Mouse (Mus musculus): Measurements from ENCODE around the gene Mat2b. TPM values are rescaled to one million over a fixed set of nuclear protein-coding genes. Genes with fewer than 3 reads are reported as not detected.
"Not testable (repeated sequence)": the region's sequence is repeated elsewhere in the genome, so short reads cannot be mapped to it uniquely, and the experiment has no call there.

Mat2b gene
- polyA plus RNA-seq, 1 experiment: 30.4 TPM

DNA sequence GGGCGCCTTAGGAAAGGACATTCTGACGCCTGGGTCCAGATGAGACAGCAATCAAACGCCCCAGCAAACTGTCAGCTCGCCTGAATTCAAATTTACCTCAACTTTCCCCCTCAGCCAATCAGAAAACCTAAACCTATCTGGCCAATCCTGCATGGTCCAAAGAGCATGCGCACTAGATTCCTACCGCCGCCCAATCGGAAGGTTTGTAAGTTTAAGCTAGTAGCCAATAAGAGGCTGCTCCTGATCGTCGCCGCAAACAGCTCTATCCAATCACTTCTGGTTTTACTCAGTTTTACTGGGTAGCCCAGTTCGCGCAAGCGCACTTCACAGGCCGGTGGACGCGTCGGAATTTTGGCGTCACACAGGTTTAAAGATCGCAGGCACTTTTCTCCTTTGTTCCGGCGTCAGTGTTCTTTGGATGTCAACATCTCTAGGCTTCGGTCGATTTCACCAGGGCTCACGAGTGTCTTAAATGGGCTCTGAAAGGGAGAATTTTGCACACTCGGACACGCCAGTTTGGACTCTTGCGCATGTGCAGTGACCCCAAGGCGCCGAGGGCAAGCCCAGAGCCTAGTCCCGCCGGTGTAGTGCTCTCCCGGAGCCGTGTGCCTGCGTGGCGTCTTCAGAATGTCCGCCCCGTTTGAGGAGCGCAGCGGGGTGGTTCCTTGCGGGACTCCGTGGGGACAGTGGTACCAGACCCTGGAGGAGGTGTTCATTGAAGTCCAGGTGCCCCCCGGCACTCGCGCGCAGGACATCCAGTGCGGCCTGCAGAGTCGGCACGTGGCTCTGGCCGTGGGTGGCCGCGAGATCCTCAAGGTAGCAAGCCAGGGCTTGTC is 38.6 kb upstream of the Mat2b start, which contains the start of the genes Hmmr and Nudcd2:
Gene Hmmr (minus strand): TSS at position 84 of the 836 bp plus-strand sequence.
Gene Nudcd2 (plus strand): TSS at position 329 of the 836 bp plus-strand sequence.
- Histone ChIP-seq H3ac (ENCODE audit: control insufficient read depth, insufficient read length, low read depth) (peak within 1 kb of the TSS; percentile 86), H3K4me3 (ENCODE audit: insufficient read depth, poor library complexity, severe bottlenecking) (peak within 1 kb of the TSS; percentile 96), H3K36me3 (ENCODE audit: control insufficient read depth, insufficient read depth) (peaks cover 40% of the 10 kb centered on the region), H3K27me3 (ENCODE audit: control insufficient read depth, insufficient read depth, insufficient read length) (no peaks in the 10 kb centered on the region), H3K79me3 (ENCODE audit: low read depth) (peaks cover 69% of the 10 kb centered on the region), H3K79me2 (ENCODE audit: control insufficient read depth, insufficient read depth) (peaks cover 88% of the 10 kb centered on the region)
- TF ChIP-seq USF1 (IDR thresholded peaks at IDR 0.05; ENCODE audit: low read depth): peak; percentile 3
- TF ChIP-seq MYOD1 (IDR thresholded peaks at IDR 0.05; ENCODE audit: control insufficient read depth, insufficient read length, low read depth): no peak
- peak; percentile 90 for TF ChIP-seq MAX (IDR thresholded peaks at IDR 0.05)
- no peak for TF ChIP-seq CTCF (IDR thresholded peaks at IDR 0.05; ENCODE audit: control insufficient read depth, insufficient read depth, insufficient read length)
- TF ChIP-seq FOSL1 (IDR thresholded peaks at IDR 0.05; ENCODE audit: insufficient read depth, low read length, poor library complexity, severe bottlenecking): no peak
- no peak for TF ChIP-seq MYOG (IDR thresholded peaks at IDR 0.05; ENCODE audit: control insufficient read depth, extremely low read depth, insufficient read length)
- no peak for TF ChIP-seq CEBPB (IDR thresholded peaks at IDR 0.05; ENCODE audit: low read depth)

DNA sequence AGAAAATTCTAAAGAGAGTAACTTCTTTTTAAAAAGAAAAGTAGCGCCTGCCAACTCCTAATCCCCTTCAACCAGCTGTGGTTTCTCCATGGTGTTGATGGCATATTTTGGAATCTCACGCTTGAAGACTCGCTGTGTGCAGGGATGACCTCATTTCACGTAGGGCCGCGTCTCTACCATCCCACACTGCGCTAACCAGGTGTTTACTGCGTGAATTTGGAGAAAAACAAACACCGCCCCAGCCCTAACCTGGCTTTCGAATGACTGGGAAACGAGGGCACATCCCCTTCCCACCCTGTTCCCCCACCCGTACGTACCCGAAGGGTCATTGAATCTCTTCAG is 38.0 kb upstream of the Mat2b start:
- Histone ChIP-seq H3K79me2 (ENCODE audit: control insufficient read depth, insufficient read depth) (peaks cover 82% of the 10 kb centered on the region), H3K27me3 (ENCODE audit: control insufficient read depth, insufficient read depth, insufficient read length) (no peaks in the 10 kb centered on the region), H3ac (ENCODE audit: control insufficient read depth, insufficient read length, low read depth) (peak overlapping the region; percentile 86), H3K36me3 (ENCODE audit: control insufficient read depth, insufficient read depth) (peaks cover 39% of the 10 kb centered on the region), H3K79me3 (ENCODE audit: low read depth) (peaks cover 69% of the 10 kb centered on the region), H3K4me3 (ENCODE audit: insufficient read depth, poor library complexity, severe bottlenecking) (peak overlapping the region; percentile 96)
- no peak for TF ChIP-seq MYOG (IDR thresholded peaks at IDR 0.05; ENCODE audit: control insufficient read depth, extremely low read depth, insufficient read length)
- TF ChIP-seq CEBPB (IDR thresholded peaks at IDR 0.05; ENCODE audit: low read depth): no peak

DNA sequence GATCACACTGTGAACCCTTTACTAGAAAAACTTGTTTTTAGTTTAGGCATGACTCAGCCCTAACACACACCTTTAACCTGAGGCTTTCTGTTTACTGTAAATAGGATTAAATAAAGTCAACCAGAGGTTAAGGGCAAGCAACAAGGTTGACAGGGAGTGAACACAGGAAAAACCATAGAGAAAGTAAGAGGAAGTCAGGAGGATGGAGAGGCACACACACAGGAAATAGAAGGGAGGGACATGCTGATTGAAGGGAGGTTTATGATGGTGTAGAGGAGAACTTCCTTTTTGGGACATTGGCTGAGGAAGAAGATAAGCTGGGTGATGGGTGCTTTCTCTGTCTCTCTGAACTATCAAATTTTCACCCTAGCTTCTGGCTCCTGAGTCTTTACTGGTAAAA is 23.3 kb upstream of the Mat2b start:
- H3K27me3 ChIP-seq (ENCODE audit: control insufficient read depth, insufficient read depth, insufficient read length): no peaks in the 10 kb centered on the region
- TF ChIP-seq MAX (IDR thresholded peaks at IDR 0.05) (no peak), MYOD1 (IDR thresholded peaks at IDR 0.05; ENCODE audit: control insufficient read depth, insufficient read length, low read depth) (no peak), CTCF (IDR thresholded peaks at IDR 0.05; ENCODE audit: control insufficient read depth, insufficient read depth, insufficient read length) (no peak), MYOG (IDR thresholded peaks at IDR 0.05; ENCODE audit: control insufficient read depth, extremely low read depth, insufficient read length) (no peak), USF1 (IDR thresholded peaks at IDR 0.05; ENCODE audit: low read depth) (no peak), FOSL1 (IDR thresholded peaks at IDR 0.05; ENCODE audit: insufficient read depth, low read length, poor library complexity, severe bottlenecking) (no peak), CEBPB (IDR thresholded peaks at IDR 0.05; ENCODE audit: low read depth) (no peak)
- H3K4me3 ChIP-seq (ENCODE audit: insufficient read depth, poor library complexity, severe bottlenecking): no peak overlapping the region

DNA sequence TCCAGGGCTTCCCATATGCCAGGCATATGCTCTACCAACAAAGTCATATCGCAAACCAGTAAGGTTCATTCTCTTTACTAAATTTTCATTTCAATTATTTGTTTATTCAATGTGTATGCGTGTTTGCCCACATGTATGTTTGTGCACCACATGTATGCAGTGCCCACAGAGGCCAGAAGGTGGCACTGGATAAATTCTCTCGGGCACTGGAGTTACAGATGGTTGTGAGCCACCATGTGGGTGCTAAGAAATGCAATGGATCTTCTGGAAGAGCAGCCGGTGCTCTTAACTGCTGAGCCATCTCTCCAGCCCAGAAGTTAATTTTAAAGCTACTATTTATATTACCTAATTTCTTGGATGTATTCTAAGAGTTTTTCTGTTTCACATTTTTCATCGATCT is 20.5 kb upstream of the Mat2b start:
- TF ChIP-seq CEBPB (IDR thresholded peaks at IDR 0.05; ENCODE audit: low read depth): no peak
- no peak for TF ChIP-seq FOSL1 (IDR thresholded peaks at IDR 0.05; ENCODE audit: insufficient read depth, low read length, poor library complexity, severe bottlenecking)
- no peak for TF ChIP-seq USF1 (IDR thresholded peaks at IDR 0.05; ENCODE audit: low read depth)
- TF ChIP-seq MYOG (IDR thresholded peaks at IDR 0.05; ENCODE audit: control insufficient read depth, extremely low read depth, insufficient read length): no peak
- no peak for TF ChIP-seq MYOD1 (IDR thresholded peaks at IDR 0.05; ENCODE audit: control insufficient read depth, insufficient read length, low read depth)
- TF ChIP-seq CTCF (IDR thresholded peaks at IDR 0.05; ENCODE audit: control insufficient read depth, insufficient read depth, insufficient read length): no peak
- no peak for TF ChIP-seq MAX (IDR thresholded peaks at IDR 0.05)
- peaks cover 96% of the 10 kb centered on the region for H3K36me3 ChIP-seq (ENCODE audit: control insufficient read depth, insufficient read depth)
- H3ac ChIP-seq (ENCODE audit: control insufficient read depth, insufficient read length, low read depth): no peak overlapping the region
- H3K4me3 ChIP-seq (ENCODE audit: insufficient read depth, poor library complexity, severe bottlenecking): no peak overlapping the region
- H3K27me3 ChIP-seq (ENCODE audit: control insufficient read depth, insufficient read depth, insufficient read length): no peaks in the 10 kb centered on the region
- no peaks in the 10 kb centered on the region for H3K79me2 ChIP-seq (ENCODE audit: control insufficient read depth, insufficient read depth)
- H3K79me3 ChIP-seq (ENCODE audit: low read depth): peaks cover 2% of the 10 kb centered on the region

More for the DNA sequence above, 23.3 kb upstream of the Mat2b start:
- H3K36me3 ChIP-seq (ENCODE audit: control insufficient read depth, insufficient read depth): peaks cover 97% of the 10 kb centered on the region
- peaks cover 3% of the 10 kb centered on the region for H3K79me3 ChIP-seq (ENCODE audit: low read depth)
- no peak overlapping the region for H3ac ChIP-seq (ENCODE audit: control insufficient read depth, insufficient read length, low read depth)
- H3K79me2 ChIP-seq (ENCODE audit: control insufficient read depth, insufficient read depth): no peaks in the 10 kb centered on the region

- H3ac ChIP-seq (ENCODE audit: control insufficient read depth, insufficient read length, low read depth): no peak overlapping the region
- TF ChIP-seq MAX (IDR thresholded peaks at IDR 0.05) (no peak), CEBPB (IDR thresholded peaks at IDR 0.05; ENCODE audit: low read depth) (no peak), CTCF (IDR thresholded peaks at IDR 0.05; ENCODE audit: control insufficient read depth, insufficient read depth, insufficient read length) (no peak), USF1 (IDR thresholded peaks at IDR 0.05; ENCODE audit: low read depth) (no peak), FOSL1 (IDR thresholded peaks at IDR 0.05; ENCODE audit: insufficient read depth, low read length, poor library complexity, severe bottlenecking) (no peak), MYOD1 (IDR thresholded peaks at IDR 0.05; ENCODE audit: control insufficient read depth, insufficient read length, low read depth) (no peak), MYOG (IDR thresholded peaks at IDR 0.05; ENCODE audit: control insufficient read depth, extremely low read depth, insufficient read length) (no peak)
- H3K4me3 ChIP-seq (ENCODE audit: insufficient read depth, poor library complexity, severe bottlenecking): no peak overlapping the region
- H3K36me3 ChIP-seq (ENCODE audit: control insufficient read depth, insufficient read depth): peaks cover 98% of the 10 kb centered on the region
- no peaks in the 10 kb centered on the region for H3K27me3 ChIP-seq (ENCODE audit: control insufficient read depth, insufficient read depth, insufficient read length)
- H3K79me3 ChIP-seq (ENCODE audit: low read depth): peaks cover 2% of the 10 kb centered on the region
- H3K79me2 ChIP-seq (ENCODE audit: control insufficient read depth, insufficient read depth): no peaks in the 10 kb centered on the region
These were observed 18.9 kb upstream of the Mat2b start for GRCm38 (mm10) chr11:40713858-40714257.

DNA sequence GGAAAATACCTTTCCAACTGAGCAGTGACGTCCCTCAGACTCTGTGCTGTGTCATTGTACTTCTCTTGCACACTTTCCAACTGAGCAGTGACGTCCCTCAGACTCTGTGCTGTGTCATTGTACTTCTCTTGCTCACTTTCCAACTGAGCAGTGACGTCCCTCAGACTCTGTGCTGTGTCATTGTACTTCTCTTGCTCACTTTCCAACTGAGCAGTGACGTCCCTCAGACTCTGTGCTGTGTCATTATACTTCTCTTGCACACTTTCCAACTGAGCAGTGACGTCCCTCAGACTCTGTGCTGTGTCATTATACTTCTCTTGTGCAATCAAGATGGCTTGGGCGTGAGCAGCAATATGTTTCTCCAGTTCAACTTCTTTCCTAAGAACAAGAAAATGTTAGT is 14.9 kb upstream of the Mat2b start:
- H3K36me3 ChIP-seq (ENCODE audit: control insufficient read depth, insufficient read depth): peaks cover 99% of the 10 kb centered on the region

More for the DNA sequence above, 14.9 kb upstream of the Mat2b start:
- not testable (repeated sequence) for H3ac ChIP-seq (ENCODE audit: control insufficient read depth, insufficient read length, low read depth); H3K4me3 ChIP-seq (ENCODE audit: insufficient read depth, poor library complexity, severe bottlenecking); H3K79me3 ChIP-seq (ENCODE audit: low read depth); H3K79me2 ChIP-seq (ENCODE audit: control insufficient read depth, insufficient read depth); H3K27me3 ChIP-seq (ENCODE audit: control insufficient read depth, insufficient read depth, insufficient read length)

Measured in C2C12 (cell line).